Mouse (Mus musculus) spleen, adult 2 months (tissue): ENCODE measurements around the gene Zfp54. TPM values are rescaled to one million over a fixed set of nuclear protein-coding genes. Genes with fewer than 3 reads are reported as not detected.

ENCODE experiments used
- polyA plus RNA-seq: library from polyadenylated mRNA; depleted of rRNA; stranded (reverse); fragments of >200 nt; gene quantifications from 2 replicates; pipeline ENCODE4 v1.2.3, GENCODE M21; 2012; rRNA removed

The Zfp54 gene
- polyA plus RNA-seq, 1 experiment: 0.34 TPM

Other genes starting within 250 kb of the Zfp54 start
- not detected in 2 replicates for gene Vmn1r234, start 197.1 kb upstream of the Zfp54 start, polyA plus RNA-seq
- gene Vmn1r235, start 166.8 kb upstream of the Zfp54 start, polyA plus RNA-seq: not detected in 2 replicates
- not detected in 2 replicates for gene Vmn1r236, start 140.3 kb upstream of the Zfp54 start, polyA plus RNA-seq
- gene Vmn1r237, start 111.4 kb upstream of the Zfp54 start, polyA plus RNA-seq: not detected in 2 replicates
- 0.26 and 0.30 TPM in 2 replicates for gene Zfp677, start 39.5 kb upstream of the Zfp54 start, polyA plus RNA-seq
- gene Zfp51, start 27.1 kb downstream of the Zfp54 start, polyA plus RNA-seq: 0.56 and 0.63 TPM in 2 replicates
- gene Zfp53, start 65.8 kb downstream of the Zfp54 start, polyA plus RNA-seq: 2.2 TPM in 2 replicates
- 0.54 and 0.56 TPM in 2 replicates for gene Zfp52, start 112.3 kb downstream of the Zfp54 start, polyA plus RNA-seq
- gene Zfp948, start 143.8 kb downstream of the Zfp54 start, polyA plus RNA-seq: 0.28 and 0.32 TPM in 2 replicates
- gene Zfp983, start 227.4 kb downstream of the Zfp54 start, polyA plus RNA-seq: 0.34 and 0.55 TPM in 2 replicates